Mouse (Mus musculus) lung, adult 18-20 months (tissue): ENCODE data around the gene Strn3.
"Not testable (repeated sequence)": the region's sequence is repeated elsewhere in the genome, so short reads cannot be mapped to it uniquely, and the experiment has no call there.

Experiments used
- DNase-seq, 2 experiments: peaks; one replicate each; pipeline ENCODE4 v3.0.0; 2022; ENCODE audit warnings: mixed read lengths in 2 of 2

Strn3 gene

GRCm38 (mm10) chr12:51693419-51693818, 1.7 kb upstream of the Strn3 start:
- DNase-seq: no peak

- not testable (repeated sequence) for DNase-seq
These were observed 1.2 kb upstream of the Strn3 start for GRCm38 (mm10) chr12:51692870-51693269.

- DNase-seq: peak; percentile 76 to 78
These were observed 528 bp downstream of the Strn3 start, which contains the start of gene Ap4s1 for GRCm38 (mm10) chr12:51690893-51691844. TSS of gene Ap4s1 (plus strand) at chr12:51691033.

GRCm38 (mm10) chr12:51688546-51688945, 3.2 kb downstream of the Strn3 start:
- DNase-seq: no peak

- DNase-seq: no peak
These were observed 12.9 kb downstream of the Strn3 start for GRCm38 (mm10) chr12:51678844-51679243.

- no peak for DNase-seq
These were observed 15.3 kb downstream of the Strn3 start for GRCm38 (mm10) chr12:51676442-51676841.

- DNase-seq: no peak
These were observed 18.4 kb downstream of the Strn3 start for GRCm38 (mm10) chr12:51673270-51673669.

- no peak for DNase-seq
These were observed 20.3 kb downstream of the Strn3 start for GRCm38 (mm10) chr12:51671231-51671891.

GRCm38 (mm10) chr12:51666708-51667430, 24.8 kb downstream of the Strn3 start:
- DNase-seq: no peak

- DNase-seq: no peak
These were observed 27.8 kb downstream of the Strn3 start for GRCm38 (mm10) chr12:51663908-51664307.

GRCm38 (mm10) chr12:51663011-51663410, 28.7 kb downstream of the Strn3 start:
- no peak for DNase-seq

- no peak for DNase-seq
These were observed 35.7 kb downstream of the Strn3 start for GRCm38 (mm10) chr12:51655944-51656465.

- DNase-seq: not testable (repeated sequence)
These were observed 42.3 kb downstream of the Strn3 start for GRCm38 (mm10) chr12:51649401-51649800.

GRCm38 (mm10) chr12:51641871-51642270, 49.8 kb downstream of the Strn3 start:
- peak in 1 of 2 experiments; percentile 24 for DNase-seq

- DNase-seq: no peak
These were observed 54.8 kb downstream of the Strn3 start for GRCm38 (mm10) chr12:51636689-51637470.

- DNase-seq: no peak
These were observed 55.4 kb downstream of the Strn3 start for GRCm38 (mm10) chr12:51636260-51636659.

- no peak for DNase-seq
These were observed 58.2 kb downstream of the Strn3 start for GRCm38 (mm10) chr12:51633481-51633880.

- no peak for DNase-seq
These were observed 68.4 kb downstream of the Strn3 start for GRCm38 (mm10) chr12:51623366-51623694.

GRCm38 (mm10) chr12:51622670-51623365, 68.9 kb downstream of the Strn3 start:
- DNase-seq: no peak

- no peak for DNase-seq
These were observed 70.5 kb downstream of the Strn3 start for GRCm38 (mm10) chr12:51621161-51621560.

- DNase-seq: no peak
These were observed 71.1 kb downstream of the Strn3 start for GRCm38 (mm10) chr12:51620572-51620971.
